Mouse (Mus musculus) liver, adult 2 months (tissue): ENCODE measurements around the gene Tnnt3.

Experiments used
- CTCF ChIP-seq: fragments of 200-500 bp; IDR thresholded peaks from 2 replicates; pipeline ENCODE4 v1.5.1; 2011; ENCODE audit warnings: low read depth, low read length, control low read depth
- POLR2A ChIP-seq: fragments of 200-500 bp; IDR thresholded peaks from 2 replicates; pipeline ENCODE4 v1.6.1; 2011; ENCODE audit warnings: low read length, control low read depth; ENCODE audit not compliant: insufficient read depth; ENCODE audit errors: extremely low read depth

GRCm38 (mm10) chr7:142552591-142553416 is 54.2 kb downstream of the Tnnt3 start:
- no peak for TF ChIP-seq CTCF
- no peak for TF ChIP-seq POLR2A
